Comparison of ENCODE assay signal across 24 mouse cellular contexts in the genomic region with DNA sequence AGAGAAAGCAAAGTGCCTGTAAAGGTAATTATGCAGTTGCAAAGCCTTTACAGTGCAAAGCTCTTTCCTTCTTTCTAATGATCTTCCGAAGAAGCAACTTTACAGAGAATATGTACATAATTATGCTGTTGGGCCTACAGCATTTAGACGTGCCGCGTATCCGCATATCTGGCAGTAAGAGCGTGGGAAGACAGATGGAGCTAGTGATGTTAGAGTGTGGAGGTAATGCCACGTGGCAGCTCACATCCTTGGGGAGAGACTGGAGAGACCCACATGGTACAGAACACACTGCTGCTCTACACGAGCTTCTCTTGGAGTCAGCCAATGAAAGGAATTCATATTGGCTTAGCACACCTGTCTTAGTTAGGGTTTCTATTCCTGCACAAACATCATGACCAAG. TPM values are rescaled to one million over a fixed set of nuclear protein-coding genes. Genes with fewer than 3 reads are reported as not detected.
A peak's percentile ranks its signal among the peaks of the same experiment; 100 is the strongest.
DNase-seq lines count a peak whose midpoint lies in the region; TF ChIP-seq lines count a peak whose summit lies in the region.
"Had no signal": no experiment of that assay in that cellular context is flagged by ENCODE, and none has a peak within 500 bp of the region (broad histone marks: within the 10 kb centered on the region; RNA-seq: fewer than 3 reads in every experiment).

No protein-coding gene starts in this region.

- no peak overlapping the region for H3K4me3 ChIP-seq in left cerebral cortex, adult 2 months
- H3K4me3 ChIP-seq: embryonic facial prominence, embryonic 15.5 days; heart, embryonic 15.5 days; limb, embryonic 13.5 days; liver, embryonic 13.5 days; stomach, embryonic 15.5 days had no signal

- no peak overlapping the region for H3K27ac ChIP-seq in left cerebral cortex, adult 2 months
- H3K27ac ChIP-seq: embryonic facial prominence, embryonic 15.5 days; heart, embryonic 15.5 days; hindbrain, embryonic 14.5 days; kidney, postnatal 0 days; limb, embryonic 13.5 days; liver, embryonic 13.5 days; stomach, embryonic 15.5 days had no signal

- DNase-seq in frontal cortex, adult 2 months (ENCODE audit: extremely low spot score in 1 of 2, low spot score in 1 of 2), result peak; percentile 47 to 58
- no peak for DNase-seq in frontal cortex, postnatal 25 days (ENCODE audit: low spot score in 2 of 2)
- peak; percentile 55 to 66 for DNase-seq in left cerebral cortex, adult 9 months (ENCODE audit: low spot score in 2 of 2)
- no peak for DNase-seq in left cerebral cortex, adult 2 months (ENCODE audit: extremely low spot score in 1 of 2, low spot score in 2 of 2)
- DNase-seq in left cerebral cortex, postnatal 25 days (ENCODE audit: low spot score in 2 of 2), result peak; percentile 55 to 82
- peak; percentile 46 to 59 for DNase-seq in right cerebral cortex, postnatal 36 days (ENCODE audit: low spot score in 2 of 2)
- DNase-seq in ovary, postnatal 36 days (ENCODE audit: low spot score), result no peak
- DNase-seq: adrenal gland, postnatal 10 days; B cell, adult 2 months; cerebellum, adult 8-10 months; cerebellum, postnatal 36 days; heart, postnatal 36 days; kidney, adult 2 months; liver, embryonic 13.5 days; lung, adult 2 months; lung, postnatal 14 days; thymus, adult 18-20 months; thymus, postnatal 36 days had no signal

- no peak; the same call in 1 of the 2 replicates for TF ChIP-seq CTCF in left cerebral cortex, adult 2 months (IDR thresholded peaks at IDR 0.05)

- intact Hi-C loops in left cerebral cortex, adult 2 months (cut with DNase I), result loop anchor here (5.0 kb wide), 1 partner anchor 37 kb away; no protein-coding TSS in a partner anchor
- intact Hi-C loops in left cerebral cortex, postnatal 25 days (cut with DNase I), result no loop called here

RNA-seq across cellular contexts. Expression of gene Inpp4a, which starts 39.5 kb away (rescaled TPM):
- 85.8 and 89.0 TPM in 2 replicates for polyA plus RNA-seq in frontal cortex, adult 2 months (2012; rRNA removed)
- total RNA-seq in left cerebral cortex, adult 2 months (2021), result 100 to 1,000 TPM; 214 to 217 TPM
- total RNA-seq in left cerebral cortex, postnatal 25 days (2021), result 100 to 1,000 TPM; 195 to 196 TPM

Comparison
In these comparisons a context has a peak if more than half of its experiments do, and no peak if none do; other contexts are left out.
1. DNase-seq: peak in frontal cortex, adult 2 months (2 of 2), left cerebral cortex, adult 9 months (2 of 2), left cerebral cortex, postnatal 25 days (2 of 2) and right cerebral cortex, postnatal 36 days (2 of 2); none in frontal cortex, postnatal 25 days (0 of 2), left cerebral cortex, adult 2 months (0 of 2) and ovary, postnatal 36 days (single experiment).